Mouse (Mus musculus) heart, postnatal 14 days (tissue): ENCODE results near the gene Atoh8. TPM values are rescaled to one million over a fixed set of nuclear protein-coding genes. Genes with fewer than 3 reads are reported as not detected.
A peak's percentile ranks its signal among the peaks of the same experiment; 100 is the strongest.

ENCODE experiments used
- DNase-seq, 2 experiments: peaks; one replicate each; pipeline ENCODE4 v3.0.0; 2021 to 2022
- intact Hi-C: fragments of 180-260 bp; cut with DNase I; formaldehyde crosslinking; loops from one replicate; pipeline ENCODE4 v1.15.1; 2025
- total RNA-seq, 2 experiments: library from RNA; stranded (reverse); gene quantifications; 2 replicates each; pipeline ENCODE4 v1.2.3; 2021

Gene Atoh8
- total RNA-seq, 2 experiments from 2014 or later = 10.1 to 11.3 TPM

GRCm38 (mm10) chr6:72233950-72234349 is 1.4 kb downstream of the Atoh8 start:
- DNase-seq = no peak
- intact Hi-C loops = loop anchor here (2.0 kb wide), 1 partner anchor 13 kb away; no protein-coding TSS in a partner anchor

GRCm38 (mm10) chr6:72232870-72233269 is 2.5 kb downstream of the Atoh8 start:
- no peak for DNase-seq
- intact Hi-C loops = no loop called here

- intact Hi-C loops = no loop called here
- DNase-seq = no peak
Measured at GRCm38 (mm10) chr6:72232411-72232810, 3.0 kb downstream of the Atoh8 start.

- intact Hi-C loops = no loop called here
- DNase-seq = no peak
Measured at GRCm38 (mm10) chr6:72230875-72231274, 4.5 kb downstream of the Atoh8 start.

- DNase-seq = no peak
- intact Hi-C loops = no loop called here
Measured at GRCm38 (mm10) chr6:72227665-72228265, 7.6 kb downstream of the Atoh8 start.

DNA sequence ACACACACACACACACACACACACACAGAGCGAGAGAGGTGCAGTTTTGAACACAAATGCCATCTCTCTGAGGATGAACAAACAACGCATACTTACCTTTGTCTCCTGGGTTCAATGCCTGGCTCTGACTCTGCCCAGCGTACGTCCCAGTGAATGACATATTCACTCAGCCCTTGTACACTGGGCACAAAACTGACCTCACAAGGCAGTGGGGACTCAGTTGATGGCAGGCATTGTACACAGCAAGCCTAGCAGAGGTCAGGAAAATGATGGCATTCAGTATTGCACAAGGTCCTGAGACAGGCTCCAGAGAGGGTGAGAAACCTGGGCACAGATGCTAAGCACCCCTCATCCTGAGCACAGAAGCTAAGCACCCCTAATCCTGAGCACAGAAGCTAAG is 8.4 kb downstream of the Atoh8 start:
- intact Hi-C loops = no loop called here
- DNase-seq = no peak

- no peak for DNase-seq
- intact Hi-C loops = no loop called here
Measured at GRCm38 (mm10) chr6:72225686-72226085, 9.7 kb downstream of the Atoh8 start.

GRCm38 (mm10) chr6:72223892-72224291 is 11.5 kb downstream of the Atoh8 start:
- DNase-seq = no peak
- intact Hi-C loops = no loop called here

GRCm38 (mm10) chr6:72222876-72223275 is 12.5 kb downstream of the Atoh8 start:
- no peak for DNase-seq
- intact Hi-C loops = no loop called here

- no peak for DNase-seq
- intact Hi-C loops = no loop called here
Measured at GRCm38 (mm10) chr6:72222271-72222724, 13.1 kb downstream of the Atoh8 start.

- intact Hi-C loops = loop anchor here (2.0 kb wide), 1 partner anchor 14 kb away; the partner anchor contains the start of gene Atoh8
- DNase-seq = no peak
Measured at GRCm38 (mm10) chr6:72221271-72221670, 14.1 kb downstream of the Atoh8 start.

DNA sequence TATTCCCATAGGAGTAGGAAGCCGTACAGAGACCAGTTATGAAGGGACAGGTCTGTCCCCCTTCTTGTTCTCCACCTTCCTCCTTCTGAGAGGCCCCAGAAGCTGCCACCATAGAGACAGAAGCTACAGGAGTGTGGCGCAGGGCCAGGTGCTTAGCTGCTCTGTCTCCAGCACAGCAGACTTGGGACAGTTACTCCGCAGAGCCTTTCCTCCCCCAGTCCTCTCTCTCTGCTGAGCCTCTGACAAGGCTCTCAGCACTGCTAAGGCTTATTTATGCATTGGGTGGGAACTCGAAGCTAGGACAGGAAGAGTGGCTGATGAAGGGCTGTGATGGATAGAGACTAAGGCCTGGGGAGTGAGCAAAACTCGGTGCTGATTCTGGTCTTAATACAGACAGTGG is 15.8 kb downstream of the Atoh8 start:
- intact Hi-C loops = no loop called here
- DNase-seq = no peak

DNA sequence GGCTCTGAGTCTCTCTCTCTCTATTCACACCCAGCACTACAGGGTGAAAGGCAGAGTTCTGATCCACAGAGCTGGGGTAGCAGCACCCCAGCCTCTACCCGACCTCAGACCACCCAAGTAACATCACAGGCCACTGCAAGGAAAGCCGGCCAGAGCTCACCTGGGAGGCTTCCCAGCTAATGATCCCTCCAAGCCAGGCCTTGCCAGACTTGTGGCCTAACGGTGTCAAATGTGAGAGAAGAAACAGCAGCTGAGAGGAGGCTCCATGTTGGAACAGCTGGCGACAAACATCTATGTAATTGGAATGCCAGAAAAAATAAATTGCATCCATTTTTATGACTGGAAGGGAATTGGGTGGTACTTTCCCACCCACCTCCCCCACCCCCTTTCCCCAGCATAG is 17.1 kb downstream of the Atoh8 start:
- no peak for DNase-seq
- intact Hi-C loops = no loop called here

- DNase-seq = no peak
- intact Hi-C loops = loop anchor here (2.0 kb wide), 1 partner anchor 29 kb away; no protein-coding TSS in a partner anchor
Measured at GRCm38 (mm10) chr6:72217415-72217784, 18.0 kb downstream of the Atoh8 start.

- peak; percentile 99 to 100 for DNase-seq
Measured at GRCm38 (mm10) chr6:72216681-72217414, 18.5 kb downstream of the Atoh8 start.

GRCm38 (mm10) chr6:72215582-72215981 is 19.8 kb downstream of the Atoh8 start:
- intact Hi-C loops = no loop called here
- peak in 1 of 2 experiments; percentile 52 for DNase-seq

More at GRCm38 (mm10) chr6:72216681-72217414, 18.5 kb downstream of the Atoh8 start:
- intact Hi-C loops = loop anchor here (2.0 kb wide), 1 partner anchor 28 kb away; no protein-coding TSS in a partner anchor

GRCm38 (mm10) chr6:72211360-72211759 is 24.0 kb downstream of the Atoh8 start:
- DNase-seq = no peak
- intact Hi-C loops = no loop called here

- DNase-seq = peak; percentile 50 to 56
- intact Hi-C loops = no loop called here
Measured at GRCm38 (mm10) chr6:72210823-72211222, 24.6 kb downstream of the Atoh8 start.

GRCm38 (mm10) chr6:72209738-72210137 is 25.6 kb downstream of the Atoh8 start:
- intact Hi-C loops = no loop called here
- DNase-seq = no peak

DNA sequence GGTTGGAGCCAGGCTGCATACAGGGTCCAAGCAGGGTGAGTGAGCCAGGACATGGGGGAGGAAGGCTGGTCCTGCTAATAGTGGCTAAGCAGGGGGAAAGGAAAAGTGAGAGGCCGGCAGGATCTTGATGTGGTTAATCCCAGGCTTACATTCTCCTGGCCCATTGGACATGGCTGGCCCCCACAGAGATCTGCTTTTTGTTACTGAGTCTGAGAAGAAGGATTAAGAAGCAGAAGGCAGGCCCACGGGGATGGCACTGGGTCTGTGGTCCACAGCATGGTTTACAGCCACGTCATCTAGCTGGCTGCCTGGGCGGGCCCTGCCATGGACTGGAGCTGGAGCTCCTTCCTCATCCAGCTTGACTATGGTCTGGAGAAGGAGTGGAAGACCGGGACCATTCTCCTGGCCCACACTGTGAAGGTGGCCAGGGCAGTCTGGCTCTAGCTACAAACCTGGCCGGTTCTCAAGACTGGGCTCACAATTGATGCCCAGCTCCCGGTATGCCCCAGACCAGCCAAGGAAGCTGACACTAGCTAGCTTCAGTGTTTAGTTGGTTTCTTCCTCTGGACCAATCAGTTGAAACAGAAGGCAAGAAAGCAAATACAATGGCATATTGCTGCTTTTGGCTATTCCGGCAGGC is 26.9 kb downstream of the Atoh8 start:
- intact Hi-C loops = no loop called here
- no peak for DNase-seq

DNA sequence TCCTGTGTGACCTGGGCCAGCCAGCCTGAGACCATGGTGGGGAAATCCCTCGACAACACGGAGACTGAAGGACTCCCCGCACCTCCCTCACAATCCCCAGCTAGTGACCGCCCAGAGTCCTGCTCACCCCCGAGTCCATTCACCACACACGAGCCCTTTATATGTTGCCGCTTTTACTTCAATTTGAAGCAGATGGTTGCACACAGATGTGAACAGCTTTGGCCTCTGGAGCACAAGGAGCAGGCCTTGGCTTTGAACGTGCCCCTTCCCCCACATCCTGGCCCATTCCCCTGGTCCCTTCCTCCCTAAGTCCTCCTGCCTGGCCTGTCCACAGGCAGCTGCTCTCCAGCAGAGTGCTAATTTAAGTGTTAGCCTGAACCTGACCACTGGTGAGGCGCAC is 29.4 kb downstream of the Atoh8 start:
- intact Hi-C loops = no loop called here

More for the DNA sequence above, 29.4 kb downstream of the Atoh8 start:
- no peak for DNase-seq
